Mouse (Mus musculus): ENCODE results near the gene Phkg2. TPM values are rescaled to one million over a fixed set of nuclear protein-coding genes. Genes with fewer than 3 reads are reported as not detected.

Phkg2 gene
- polyA plus RNA-seq, 1 experiment: 15.9 TPM

- Histone ChIP-seq H3K27ac (replicated peaks; ENCODE audit: low read depth, low read length) (peak overlapping the region; percentile 65), H3K4me3 (ENCODE audit: insufficient read depth, low read depth, low read length) (peak overlapping the region; percentile 80), H3K4me1 (ENCODE audit: control insufficient read depth, insufficient read depth, insufficient read length, low read length) (peaks cover 7% of the 10 kb centered on the region; the same call in 1 of the 2 replicates)
Measured at GRCm38 (mm10) chr7:127588901-127589300, 15.8 kb downstream of the Phkg2 start.

- peaks cover 7% of the 10 kb centered on the region; the same call in 1 of the 2 replicates for H3K4me1 ChIP-seq (ENCODE audit: control insufficient read depth, insufficient read depth, insufficient read length, low read length)
- H3K4me3 ChIP-seq (ENCODE audit: insufficient read depth, low read depth, low read length): peak overlapping the region; percentile 80
- H3K27ac ChIP-seq (replicated peaks; ENCODE audit: low read depth, low read length): no peak overlapping the region
Measured at GRCm38 (mm10) chr7:127589637-127590036, 16.5 kb downstream of the Phkg2 start.

GRCm38 (mm10) chr7:127591108-127591507 is 18.0 kb downstream of the Phkg2 start:
- Histone ChIP-seq H3K27ac (replicated peaks; ENCODE audit: low read depth, low read length) (no peak overlapping the region), H3K4me3 (ENCODE audit: insufficient read depth, low read depth, low read length) (no peak overlapping the region), H3K4me1 (ENCODE audit: control insufficient read depth, insufficient read depth, insufficient read length, low read length) (peaks cover 7% of the 10 kb centered on the region; the same call in 1 of the 2 replicates)

- no peak overlapping the region for H3K27ac ChIP-seq (replicated peaks; ENCODE audit: low read depth, low read length)
- H3K4me1 ChIP-seq (ENCODE audit: control insufficient read depth, insufficient read depth, insufficient read length, low read length): peaks cover 7% of the 10 kb centered on the region; the same call in 1 of the 2 replicates
- H3K4me3 ChIP-seq (ENCODE audit: insufficient read depth, low read depth, low read length): no peak overlapping the region
Measured at GRCm38 (mm10) chr7:127592575-127592974, 19.4 kb downstream of the Phkg2 start.

- Histone ChIP-seq H3K4me3 (ENCODE audit: insufficient read depth, low read depth, low read length) (no peak overlapping the region), H3K27ac (replicated peaks; ENCODE audit: low read depth, low read length) (no peak overlapping the region), H3K4me1 (ENCODE audit: control insufficient read depth, insufficient read depth, insufficient read length, low read length) (no peaks in the 10 kb centered on the region)
Measured at GRCm38 (mm10) chr7:127596747-127597146, 23.6 kb downstream of the Phkg2 start.

GRCm38 (mm10) chr7:127600612-127601011 is 27.5 kb downstream of the Phkg2 start:
- H3K27ac ChIP-seq (replicated peaks; ENCODE audit: low read depth, low read length): no peak overlapping the region
- no peak overlapping the region for H3K4me3 ChIP-seq (ENCODE audit: insufficient read depth, low read depth, low read length)
- no peaks in the 10 kb centered on the region for H3K4me1 ChIP-seq (ENCODE audit: control insufficient read depth, insufficient read depth, insufficient read length, low read length)

GRCm38 (mm10) chr7:127601735-127602134 is 28.6 kb downstream of the Phkg2 start:
- H3K27ac ChIP-seq (replicated peaks; ENCODE audit: low read depth, low read length): no peak overlapping the region
- no peaks in the 10 kb centered on the region for H3K4me1 ChIP-seq (ENCODE audit: control insufficient read depth, insufficient read depth, insufficient read length, low read length)
- no peak overlapping the region for H3K4me3 ChIP-seq (ENCODE audit: insufficient read depth, low read depth, low read length)

- Histone ChIP-seq H3K4me3 (ENCODE audit: insufficient read depth, low read depth, low read length) (no peak overlapping the region), H3K27ac (replicated peaks; ENCODE audit: low read depth, low read length) (no peak overlapping the region)
Measured at GRCm38 (mm10) chr7:127602903-127603302, 29.8 kb downstream of the Phkg2 start.

GRCm38 (mm10) chr7:127604256-127604655 is 31.1 kb downstream of the Phkg2 start:
- H3K4me3 ChIP-seq (ENCODE audit: insufficient read depth, low read depth, low read length): no peak overlapping the region
- H3K4me1 ChIP-seq (ENCODE audit: control insufficient read depth, insufficient read depth, insufficient read length, low read length): no peaks in the 10 kb centered on the region
- no peak overlapping the region for H3K27ac ChIP-seq (replicated peaks; ENCODE audit: low read depth, low read length)

More at GRCm38 (mm10) chr7:127602903-127603302, 29.8 kb downstream of the Phkg2 start:
- H3K4me1 ChIP-seq (ENCODE audit: control insufficient read depth, insufficient read depth, insufficient read length, low read length): no peaks in the 10 kb centered on the region

- Histone ChIP-seq H3K4me3 (ENCODE audit: insufficient read depth, low read depth, low read length) (no peak overlapping the region), H3K4me1 (ENCODE audit: control insufficient read depth, insufficient read depth, insufficient read length, low read length) (no peaks in the 10 kb centered on the region), H3K27ac (replicated peaks; ENCODE audit: low read depth, low read length) (no peak overlapping the region)
Measured at GRCm38 (mm10) chr7:127607150-127607549, 34.0 kb downstream of the Phkg2 start.

GRCm38 (mm10) chr7:127611011-127611410 is 37.9 kb downstream of the Phkg2 start:
- Histone ChIP-seq H3K4me1 (ENCODE audit: control insufficient read depth, insufficient read depth, insufficient read length, low read length) (peaks cover 7% of the 10 kb centered on the region; the same call in 1 of the 2 replicates), H3K4me3 (ENCODE audit: insufficient read depth, low read depth, low read length) (no peak overlapping the region), H3K27ac (replicated peaks; ENCODE audit: low read depth, low read length) (no peak overlapping the region)

- peaks cover 7% of the 10 kb centered on the region; the same call in 1 of the 2 replicates for H3K4me1 ChIP-seq (ENCODE audit: control insufficient read depth, insufficient read depth, insufficient read length, low read length)
- no peak overlapping the region for H3K4me3 ChIP-seq (ENCODE audit: insufficient read depth, low read depth, low read length)
- no peak overlapping the region for H3K27ac ChIP-seq (replicated peaks; ENCODE audit: low read depth, low read length)
Measured at GRCm38 (mm10) chr7:127611561-127611960, 38.4 kb downstream of the Phkg2 start.

GRCm38 (mm10) chr7:127613501-127613900 is 40.4 kb downstream of the Phkg2 start:
- Histone ChIP-seq H3K27ac (replicated peaks; ENCODE audit: low read depth, low read length) (0 out of 2 replicates have a peak overlapping the region, but pooled peaks have one; percentile 6), H3K4me1 (ENCODE audit: control insufficient read depth, insufficient read depth, insufficient read length, low read length) (peaks cover 7% of the 10 kb centered on the region; the same call in 1 of the 2 replicates), H3K4me3 (ENCODE audit: insufficient read depth, low read depth, low read length) (peak overlapping the region; percentile 95)

- H3K4me3 ChIP-seq (ENCODE audit: insufficient read depth, low read depth, low read length): peak overlapping the region; percentile 95
- peaks cover 7% of the 10 kb centered on the region; the same call in 1 of the 2 replicates for H3K4me1 ChIP-seq (ENCODE audit: control insufficient read depth, insufficient read depth, insufficient read length, low read length)
- peak overlapping the region; percentile 41 for H3K27ac ChIP-seq (replicated peaks; ENCODE audit: low read depth, low read length)
Measured at GRCm38 (mm10) chr7:127614091-127614490, 41.0 kb downstream of the Phkg2 start.

- Histone ChIP-seq H3K4me3 (ENCODE audit: insufficient read depth, low read depth, low read length) (peak overlapping the region; percentile 95), H3K27ac (replicated peaks; ENCODE audit: low read depth, low read length) (peak overlapping the region; percentile 41), H3K4me1 (ENCODE audit: control insufficient read depth, insufficient read depth, insufficient read length, low read length) (peaks cover 7% of the 10 kb centered on the region; the same call in 1 of the 2 replicates)
Measured at GRCm38 (mm10) chr7:127614511-127614890, 41.4 kb downstream of the Phkg2 start.

All from brown adipose tissue, adult 24 weeks (tissue).